Mouse (Mus musculus): ENCODE measurements around the gene Ei24. TPM values are rescaled to one million over a fixed set of nuclear protein-coding genes. Genes with fewer than 3 reads are reported as not detected.

Gene Ei24
- polyA plus RNA-seq, 1 experiment from 2014 or later, result 64.2 TPM

DNA sequence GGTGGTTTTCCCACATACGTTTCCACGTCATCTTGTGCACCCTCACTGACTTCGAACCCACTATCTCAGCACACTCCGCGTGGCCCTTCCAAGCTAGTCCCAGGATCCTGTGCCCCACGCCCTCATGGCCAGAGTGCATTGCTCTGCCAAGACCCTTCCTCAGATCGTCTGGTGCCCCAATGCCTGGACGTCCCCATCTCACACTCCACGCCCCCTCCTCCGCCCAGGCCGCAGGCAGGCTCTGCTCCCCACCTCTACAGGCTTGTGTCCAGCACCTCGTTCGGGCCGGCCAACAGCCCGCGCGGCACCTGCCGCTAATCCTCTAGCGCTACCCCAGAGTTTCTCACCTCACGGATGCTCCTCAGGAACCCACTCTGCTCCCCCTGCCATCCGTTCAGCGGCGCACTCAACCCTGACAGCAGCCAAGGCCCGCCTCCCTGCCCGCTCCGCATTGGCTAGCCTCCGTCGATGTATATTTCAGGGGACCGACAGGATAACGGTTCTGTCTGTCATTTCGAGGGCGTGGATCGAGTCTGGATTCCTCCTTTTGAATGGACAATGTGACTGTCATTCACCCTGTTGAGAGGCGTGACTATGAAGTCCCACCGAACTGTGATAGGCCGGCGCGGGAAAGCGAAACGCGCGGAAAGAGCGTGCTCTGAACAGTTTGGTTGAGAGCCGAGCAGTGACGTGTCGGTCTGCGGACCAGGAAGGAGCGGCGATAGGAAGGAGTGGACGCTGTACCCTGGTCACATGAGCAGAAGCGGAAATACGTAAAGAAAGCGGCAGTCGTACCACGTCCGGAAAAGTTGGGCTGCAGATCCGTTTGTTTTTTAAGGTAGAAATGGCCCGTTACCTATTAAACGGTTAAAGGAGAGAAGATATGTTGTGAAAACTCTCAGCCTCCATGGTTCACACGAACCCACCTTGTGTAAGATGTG, 29.7 kb downstream of the Ei24 start, which contains the start of gene Stt3a:
TSS of gene Stt3a (minus strand) at position 477 of the 941 bp plus-strand sequence.
- peak within 1 kb of the TSS; percentile 75 for H3K9ac ChIP-seq (ENCODE audit: low read length)
- H3K27ac ChIP-seq (ENCODE audit: low read depth, low read length), result peak within 1 kb of the TSS; percentile 65
- DNase-seq (ENCODE audit: low spot score), result peak; percentile 99
- H3K9me3 ChIP-seq (ENCODE audit: control insufficient read depth, low read length), result no peaks in the 10 kb centered on the region
- no peaks in the 10 kb centered on the region for H3K27me3 ChIP-seq (ENCODE audit: control insufficient read depth, insufficient read depth, low read length)
- peaks cover 3% of the 10 kb centered on the region; the same call in 1 of the 2 replicates for H3K36me3 ChIP-seq (ENCODE audit: control insufficient read depth, insufficient read depth, low read length)
- H3K4me1 ChIP-seq (ENCODE audit: control insufficient read depth, insufficient read depth, low read length), result peaks cover 2% of the 10 kb centered on the region; the same call in 1 of the 2 replicates
- H3K4me3 ChIP-seq (ENCODE audit: low read depth, low read length), result peak within 1 kb of the TSS; percentile 98
- peak within 1 kb of the TSS; percentile 74 for H3K4me2 ChIP-seq (ENCODE audit: low read depth)
- peak; percentile 99 for ATAC-seq (ENCODE audit: insufficient read depth, low FRiP score, low TSS enrichment)
- under 1% methylated on average over 60 of the region's 60 CpGs for WGBS

DNA sequence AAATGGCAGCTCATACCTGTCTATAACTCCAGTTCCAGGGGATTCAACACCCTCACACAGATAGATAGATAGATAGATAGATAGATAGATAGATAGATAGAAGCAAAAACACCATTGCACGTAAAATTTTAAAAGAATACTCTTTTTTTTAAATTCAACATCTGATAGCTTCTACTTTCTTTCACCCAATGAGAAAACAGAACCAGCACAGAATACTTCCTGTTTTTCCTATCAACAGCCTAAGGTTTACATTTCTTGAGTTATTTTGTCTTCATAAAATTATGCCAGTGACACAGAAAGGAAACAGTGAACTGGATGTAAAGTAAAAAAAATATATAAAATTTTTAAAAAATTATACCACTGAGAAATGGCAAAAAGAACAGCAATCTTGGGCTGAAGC, 32.8 kb downstream of the Ei24 start:
- H3K4me3 ChIP-seq (ENCODE audit: low read depth, low read length), result no peak overlapping the region
- ATAC-seq (ENCODE audit: insufficient read depth, low FRiP score, low TSS enrichment) (no peak), DNase-seq (ENCODE audit: low spot score) (no peak)
- peaks cover 2% of the 10 kb centered on the region; the same call in 1 of the 2 replicates for H3K4me1 ChIP-seq (ENCODE audit: control insufficient read depth, insufficient read depth, low read length)
- 94% methylated on average over 1 of the region's 1 CpGs for WGBS
- H3K4me2 ChIP-seq (ENCODE audit: low read depth), result no peak overlapping the region
- H3K36me3 ChIP-seq (ENCODE audit: control insufficient read depth, insufficient read depth, low read length), result peaks cover 6% of the 10 kb centered on the region; the same call in 1 of the 2 replicates
- no peaks in the 10 kb centered on the region for H3K27me3 ChIP-seq (ENCODE audit: control insufficient read depth, insufficient read depth, low read length)
- no peak overlapping the region for H3K27ac ChIP-seq (ENCODE audit: low read depth, low read length)
- no peak overlapping the region for H3K9ac ChIP-seq (ENCODE audit: low read length)
- no peaks in the 10 kb centered on the region for H3K9me3 ChIP-seq (ENCODE audit: control insufficient read depth, low read length)

Other genes with a start within 250 kb of the Ei24 start
- gene Gm17689, start 214.8 kb downstream of the Ei24 start, polyA plus RNA-seq (2014; fragmentation: Nextera tagmentation; extraction: Ambion mirVana), result not detected in 2 replicates
- not detected in 2 replicates for gene A630095E13Rik, start 154.0 kb downstream of the Ei24 start, polyA plus RNA-seq (2014; fragmentation: Nextera tagmentation; extraction: Ambion mirVana)
- gene Acrv1, start 104.2 kb downstream of the Ei24 start, polyA plus RNA-seq (2014; fragmentation: Nextera tagmentation; extraction: Ambion mirVana), result not detected in 2 replicates
- gene Chek1, start 70.3 kb downstream of the Ei24 start, polyA plus RNA-seq (2014; fragmentation: Nextera tagmentation; extraction: Ambion mirVana), result 45.1 and 48.0 TPM in 2 replicates
- gene Stt3a, start 29.7 kb downstream of the Ei24 start, polyA plus RNA-seq (2014; fragmentation: Nextera tagmentation; extraction: Ambion mirVana), result 164 and 179 TPM in 2 replicates
- 290 and 300 TPM in 2 replicates for gene Fez1, start 24.5 kb upstream of the Ei24 start, polyA plus RNA-seq (2014; fragmentation: Nextera tagmentation; extraction: Ambion mirVana)